Mouse (Mus musculus): ENCODE results near the gene App. TPM values are rescaled to one million over a fixed set of nuclear protein-coding genes. Genes with fewer than 3 reads are reported as not detected.

App gene
- polyA plus RNA-seq, 1 experiment, result 390 TPM

DNA sequence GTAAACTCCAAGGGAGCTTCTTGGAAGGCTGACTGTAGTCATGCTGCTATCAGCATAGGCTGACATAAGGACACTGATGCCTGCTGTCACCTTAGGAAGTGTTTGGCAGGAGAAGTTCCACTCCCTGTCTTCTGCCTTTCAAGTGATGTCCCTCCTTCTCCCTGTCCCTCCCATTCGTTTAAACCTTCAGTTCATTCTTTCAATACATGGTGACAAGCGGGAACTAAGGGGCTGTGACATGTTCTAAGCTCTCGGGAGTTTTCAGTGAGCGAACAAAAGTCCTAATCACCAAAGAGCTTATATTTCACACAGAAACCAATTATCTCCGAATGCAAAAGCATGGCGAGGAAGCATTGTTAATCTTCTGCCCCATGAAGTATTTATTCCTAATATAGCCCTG, 77.2 kb downstream of the App start:
- H3K4me3 ChIP-seq (ENCODE audit: insufficient read depth, low read length), result no peak overlapping the region
- H3K27ac ChIP-seq (ENCODE audit: insufficient read depth, low read depth, low read length), result no peak overlapping the region
- no peak for TF ChIP-seq POLR2A (IDR thresholded peaks at IDR 0.05; ENCODE audit: borderline replicate concordance, low read depth, low read length)
- no peak for TF ChIP-seq CTCF (IDR thresholded peaks at IDR 0.05; ENCODE audit: low read depth, low read length)
- peaks cover 8% of the 10 kb centered on the region for H3K4me1 ChIP-seq (ENCODE audit: control insufficient read depth, insufficient read depth, low read length)

GRCm38 (mm10) chr16:85095923-85096322, 77.6 kb downstream of the App start:
- TF ChIP-seq POLR2A (IDR thresholded peaks at IDR 0.05; ENCODE audit: borderline replicate concordance, low read depth, low read length) (no peak), CTCF (IDR thresholded peaks at IDR 0.05; ENCODE audit: low read depth, low read length) (no peak)
- H3K27ac ChIP-seq (ENCODE audit: insufficient read depth, low read depth, low read length), result no peak overlapping the region
- no peak overlapping the region for H3K4me3 ChIP-seq (ENCODE audit: insufficient read depth, low read length)
- peaks cover 8% of the 10 kb centered on the region for H3K4me1 ChIP-seq (ENCODE audit: control insufficient read depth, insufficient read depth, low read length)

DNA sequence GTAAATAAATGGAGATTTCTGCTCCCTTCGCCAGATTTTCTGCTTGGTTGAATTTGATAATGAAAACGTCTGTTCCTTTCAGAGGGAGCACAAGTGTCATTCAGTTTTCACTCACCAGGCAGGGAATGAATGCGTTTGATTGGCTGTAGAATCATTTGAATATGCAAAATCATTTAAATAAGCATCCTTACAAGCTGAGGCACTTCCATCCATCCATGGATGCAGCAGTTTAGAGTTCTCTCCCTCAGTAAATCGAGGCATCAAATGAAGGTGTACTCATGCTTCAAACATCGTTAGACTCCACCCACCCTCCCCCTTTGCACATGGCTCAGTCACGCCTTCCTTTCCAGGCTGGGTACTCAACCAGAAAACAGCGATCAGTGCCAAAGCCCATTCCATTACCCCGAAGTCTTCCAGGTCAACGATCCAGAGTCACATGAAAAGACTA, 80.9 kb downstream of the App start:
- no peak for TF ChIP-seq CTCF (IDR thresholded peaks at IDR 0.05; ENCODE audit: low read depth, low read length)
- no peak for TF ChIP-seq POLR2A (IDR thresholded peaks at IDR 0.05; ENCODE audit: borderline replicate concordance, low read depth, low read length)
- Histone ChIP-seq H3K4me1 (ENCODE audit: control insufficient read depth, insufficient read depth, low read length) (peaks cover 2% of the 10 kb centered on the region), H3K27ac (ENCODE audit: insufficient read depth, low read depth, low read length) (no peak overlapping the region), H3K4me3 (ENCODE audit: insufficient read depth, low read length) (no peak overlapping the region)

GRCm38 (mm10) chr16:85092183-85092582, 81.4 kb downstream of the App start:
- Histone ChIP-seq H3K4me1 (ENCODE audit: control insufficient read depth, insufficient read depth, low read length) (no peaks in the 10 kb centered on the region), H3K27ac (ENCODE audit: insufficient read depth, low read depth, low read length) (no peak overlapping the region), H3K4me3 (ENCODE audit: insufficient read depth, low read length) (no peak overlapping the region)
- no peak for TF ChIP-seq CTCF (IDR thresholded peaks at IDR 0.05; ENCODE audit: low read depth, low read length)
- TF ChIP-seq POLR2A (IDR thresholded peaks at IDR 0.05; ENCODE audit: borderline replicate concordance, low read depth, low read length), result no peak

DNA sequence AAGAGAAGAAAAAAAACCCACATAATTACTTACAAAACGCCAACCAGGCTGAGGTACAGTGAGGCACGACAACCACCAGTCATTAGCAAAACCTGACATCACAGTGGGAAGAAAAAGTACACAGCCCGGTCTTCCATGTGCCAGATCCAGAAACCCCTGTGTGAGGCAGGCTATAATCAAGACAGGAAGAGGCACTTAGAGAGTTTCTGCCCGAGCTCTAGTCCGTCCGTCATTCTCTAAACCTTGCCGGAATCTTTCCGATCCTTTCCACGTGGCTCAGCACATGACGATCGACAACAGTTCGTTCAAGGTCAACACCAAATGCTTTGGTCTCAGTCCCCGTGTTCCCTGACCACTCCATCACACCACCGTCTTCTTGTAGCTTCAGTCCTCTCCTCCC, 82.6 kb downstream of the App start:
- TF ChIP-seq CTCF (IDR thresholded peaks at IDR 0.05; ENCODE audit: low read depth, low read length) (no peak), POLR2A (IDR thresholded peaks at IDR 0.05; ENCODE audit: borderline replicate concordance, low read depth, low read length) (no peak)
- no peak overlapping the region for H3K27ac ChIP-seq (ENCODE audit: insufficient read depth, low read depth, low read length)
- H3K4me1 ChIP-seq (ENCODE audit: control insufficient read depth, insufficient read depth, low read length), result 0 out of 2 replicates have a peak, but pooled peaks cover 3% of the 10 kb centered on the region
- no peak overlapping the region for H3K4me3 ChIP-seq (ENCODE audit: insufficient read depth, low read length)

DNA sequence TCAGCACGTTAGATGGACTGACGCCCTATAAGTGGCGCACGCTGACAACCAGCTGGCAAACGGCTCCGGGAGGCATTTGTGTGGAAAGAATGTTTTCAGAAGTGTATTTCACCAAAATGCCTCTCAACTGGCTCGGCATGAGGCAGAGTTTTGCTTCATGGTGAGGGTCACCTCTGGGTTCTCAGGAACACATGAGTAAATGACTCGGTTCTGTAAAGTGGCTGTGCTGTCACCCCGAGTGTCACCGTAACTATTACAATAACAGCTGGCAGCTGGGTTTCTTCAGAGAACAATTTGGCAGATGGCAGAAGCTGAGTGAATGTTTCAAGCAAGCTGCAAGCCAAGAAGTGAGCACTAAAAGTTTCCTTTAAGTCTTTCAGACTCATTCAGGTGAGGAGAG, 85.4 kb downstream of the App start:
- no peak overlapping the region for H3K27ac ChIP-seq (ENCODE audit: insufficient read depth, low read depth, low read length)
- peaks cover 11% of the 10 kb centered on the region for H3K4me1 ChIP-seq (ENCODE audit: control insufficient read depth, insufficient read depth, low read length)
- TF ChIP-seq CTCF (IDR thresholded peaks at IDR 0.05; ENCODE audit: low read depth, low read length) (no peak), POLR2A (IDR thresholded peaks at IDR 0.05; ENCODE audit: borderline replicate concordance, low read depth, low read length) (no peak)
- no peak overlapping the region for H3K4me3 ChIP-seq (ENCODE audit: insufficient read depth, low read length)

DNA sequence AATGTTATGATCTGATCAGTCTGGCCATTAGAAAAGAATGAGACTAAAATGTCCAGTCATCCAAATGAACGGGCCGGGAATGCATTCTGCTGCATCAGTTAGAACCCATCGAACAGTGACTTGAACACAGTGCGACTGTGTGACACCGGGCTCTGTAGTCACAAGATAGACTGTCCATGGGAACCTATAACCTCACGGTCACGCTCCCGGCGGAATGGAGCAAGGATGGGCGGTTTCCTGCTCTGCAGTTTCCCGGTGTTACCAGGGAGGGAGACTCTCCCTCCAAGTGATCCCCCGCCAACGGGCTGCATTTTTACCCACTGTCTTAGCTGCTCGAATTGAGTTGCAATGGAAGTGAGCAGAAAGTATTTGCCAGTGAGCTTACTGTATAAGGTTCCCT, 87.3 kb downstream of the App start:
- Histone ChIP-seq H3K27ac (ENCODE audit: insufficient read depth, low read depth, low read length) (no peak overlapping the region), H3K4me1 (ENCODE audit: control insufficient read depth, insufficient read depth, low read length) (peaks cover 11% of the 10 kb centered on the region)

DNA sequence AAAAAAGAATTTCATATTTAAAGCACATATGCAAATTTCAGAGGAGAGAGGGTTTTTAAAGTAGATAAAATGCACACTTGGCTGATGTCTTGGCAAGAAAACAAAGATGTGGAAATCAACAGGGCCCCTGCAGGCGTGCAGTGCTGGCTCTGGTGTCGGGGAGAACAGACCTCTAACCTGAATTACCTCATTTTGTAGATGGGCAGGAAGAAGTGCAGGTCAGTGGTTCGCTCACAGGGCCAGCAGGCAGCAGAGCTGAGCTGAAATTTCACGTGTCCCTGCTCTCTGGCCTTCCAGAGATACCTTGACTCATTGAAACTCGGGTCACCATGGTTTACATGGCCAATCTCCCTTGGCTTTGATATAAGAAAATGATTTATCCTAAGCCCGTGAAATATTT, 87.7 kb downstream of the App start:
- H3K4me3 ChIP-seq (ENCODE audit: insufficient read depth, low read length), result no peak overlapping the region
- H3K4me1 ChIP-seq (ENCODE audit: control insufficient read depth, insufficient read depth, low read length), result peaks cover 11% of the 10 kb centered on the region
- no peak for TF ChIP-seq POLR2A (IDR thresholded peaks at IDR 0.05; ENCODE audit: borderline replicate concordance, low read depth, low read length)
- no peak for TF ChIP-seq CTCF (IDR thresholded peaks at IDR 0.05; ENCODE audit: low read depth, low read length)
- no peak overlapping the region for H3K27ac ChIP-seq (ENCODE audit: insufficient read depth, low read depth, low read length)

More for the DNA sequence above, 87.3 kb downstream of the App start:
- no peak for TF ChIP-seq POLR2A (IDR thresholded peaks at IDR 0.05; ENCODE audit: borderline replicate concordance, low read depth, low read length)
- no peak for TF ChIP-seq CTCF (IDR thresholded peaks at IDR 0.05; ENCODE audit: low read depth, low read length)
- no peak overlapping the region for H3K4me3 ChIP-seq (ENCODE audit: insufficient read depth, low read length)

DNA sequence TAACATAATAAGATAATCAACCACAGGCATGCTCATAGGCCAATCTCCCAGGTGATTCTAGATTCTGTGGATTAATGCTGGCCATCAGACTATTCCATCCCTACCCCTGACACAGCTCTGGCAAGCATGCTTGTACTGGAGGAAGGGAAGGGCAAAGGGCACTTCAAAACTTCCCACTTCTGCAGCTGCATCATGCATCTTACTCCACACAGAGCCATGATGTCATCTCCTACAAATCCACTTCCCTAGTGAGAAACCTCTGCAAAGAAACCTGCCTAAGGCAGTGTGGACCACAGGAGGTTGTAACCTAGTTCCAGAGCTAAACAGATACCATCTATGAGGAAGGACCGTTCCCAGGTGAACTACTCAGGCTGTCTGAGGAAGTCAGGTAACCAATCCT, 89.4 kb downstream of the App start:
- TF ChIP-seq CTCF (IDR thresholded peaks at IDR 0.05; ENCODE audit: low read depth, low read length) (no peak), POLR2A (IDR thresholded peaks at IDR 0.05; ENCODE audit: borderline replicate concordance, low read depth, low read length) (no peak)
- no peak overlapping the region for H3K4me3 ChIP-seq (ENCODE audit: insufficient read depth, low read length)
- no peak overlapping the region for H3K27ac ChIP-seq (ENCODE audit: insufficient read depth, low read depth, low read length)
- H3K4me1 ChIP-seq (ENCODE audit: control insufficient read depth, insufficient read depth, low read length), result peaks cover 11% of the 10 kb centered on the region

- TF ChIP-seq POLR2A (IDR thresholded peaks at IDR 0.05; ENCODE audit: borderline replicate concordance, low read depth, low read length) (no peak), CTCF (IDR thresholded peaks at IDR 0.05; ENCODE audit: low read depth, low read length) (no peak)
- H3K4me1 ChIP-seq (ENCODE audit: control insufficient read depth, insufficient read depth, low read length), result peaks cover 23% of the 10 kb centered on the region
- H3K27ac ChIP-seq (ENCODE audit: insufficient read depth, low read depth, low read length), result no peak overlapping the region
These were observed 98.2 kb downstream of the App start for GRCm38 (mm10) chr16:85075330-85075729.

GRCm38 (mm10) chr16:85074889-85075288, 98.7 kb downstream of the App start:
- Histone ChIP-seq H3K4me1 (ENCODE audit: control insufficient read depth, insufficient read depth, low read length) (peaks cover 23% of the 10 kb centered on the region), H3K27ac (ENCODE audit: insufficient read depth, low read depth, low read length) (no peak overlapping the region), H3K4me3 (ENCODE audit: insufficient read depth, low read length) (no peak overlapping the region)
- no peak for TF ChIP-seq POLR2A (IDR thresholded peaks at IDR 0.05; ENCODE audit: borderline replicate concordance, low read depth, low read length)
- no peak for TF ChIP-seq CTCF (IDR thresholded peaks at IDR 0.05; ENCODE audit: low read depth, low read length)

More at GRCm38 (mm10) chr16:85075330-85075729, 98.2 kb downstream of the App start:
- H3K4me3 ChIP-seq (ENCODE audit: insufficient read depth, low read length), result no peak overlapping the region

Data from bone marrow macrophage, adult 2 months (primary cell).